Mouse (Mus musculus) forebrain, embryonic 16.5 days (tissue): ENCODE data around the gene Gm20708. TPM values are rescaled to one million over a fixed set of nuclear protein-coding genes. Genes with fewer than 3 reads are reported as not detected.
A peak's percentile ranks its signal among the peaks of the same experiment; 100 is the strongest.

Experiments used
- ATAC-seq: fragments of 200-750 bp; cut with Nextera tagmentation; 2 replicates; pipeline ENCODE4 v1.8.0; 2017; ENCODE audit warnings: mild to moderate bottlenecking, moderate library complexity
- H3K27ac ChIP-seq: fragments of 300-500 bp; sonication (generic); 2 replicates; pipeline ENCODE4 v1.5.1; 2014; ENCODE audit warnings: low read length, control low read depth
- H3K27me3 ChIP-seq: fragments of 300-500 bp; sonication (generic); replicated peaks from 2 replicates; pipeline ENCODE4 v1.6.1; 2014; ENCODE audit warnings: low read length; ENCODE audit not compliant: control insufficient read depth, insufficient read depth
- H3K36me3 ChIP-seq: fragments of 300-500 bp; sonication (generic); 2 replicates; pipeline ENCODE4 v1.6.1; 2014; ENCODE audit not compliant: control insufficient read depth, insufficient read depth
- H3K4me1 ChIP-seq: fragments of 300-500 bp; sonication (generic); replicated peaks from 2 replicates; pipeline ENCODE4 v1.6.1; 2014; ENCODE audit warnings: low read length; ENCODE audit not compliant: control insufficient read depth, insufficient read depth
- H3K4me2 ChIP-seq: fragments of 300-500 bp; sonication (generic); 2 replicates; pipeline ENCODE4 v1.6.1; 2014; ENCODE audit warnings: mild to moderate bottlenecking, low read length, control low read depth
- H3K4me3 ChIP-seq: fragments of 300-500 bp; sonication (generic); replicated peaks from 2 replicates; pipeline ENCODE4 v1.5.1; 2014; ENCODE audit warnings: mild to moderate bottlenecking, low read length, control low read depth
- H3K9ac ChIP-seq: fragments of 300-500 bp; sonication (generic); replicated peaks from 2 replicates; pipeline ENCODE4 v1.6.1; 2014; ENCODE audit warnings: low read depth, low read length, control low read depth
- H3K9me3 ChIP-seq: fragments of 300-500 bp; sonication (generic); 2 replicates; pipeline ENCODE4 v1.6.1; 2016; ENCODE audit warnings: low read length; ENCODE audit not compliant: control insufficient read depth
- WGBS: fragments of 180-500 bp; shearing (Covaris S2); extraction: QIAGEN DNeasy Blood & Tissue Kit; methylation state at CpG from one replicate; pipeline ENCODE4 v1.1.7; 2014; 5-methylcytosine and 5-hydroxymethylcytosine counted together
- polyA plus RNA-seq: library from polyadenylated mRNA; unstranded; fragments of >200 nt; fragmentation: Nextera tagmentation; extraction: Ambion mirVana; gene quantifications from 2 replicates; pipeline ENCODE4 v1.2.1, GENCODE M21; 2015

Gene Gm20708
- polyA plus RNA-seq, 1 experiment from 2014 or later = 0.90 TPM

DNA sequence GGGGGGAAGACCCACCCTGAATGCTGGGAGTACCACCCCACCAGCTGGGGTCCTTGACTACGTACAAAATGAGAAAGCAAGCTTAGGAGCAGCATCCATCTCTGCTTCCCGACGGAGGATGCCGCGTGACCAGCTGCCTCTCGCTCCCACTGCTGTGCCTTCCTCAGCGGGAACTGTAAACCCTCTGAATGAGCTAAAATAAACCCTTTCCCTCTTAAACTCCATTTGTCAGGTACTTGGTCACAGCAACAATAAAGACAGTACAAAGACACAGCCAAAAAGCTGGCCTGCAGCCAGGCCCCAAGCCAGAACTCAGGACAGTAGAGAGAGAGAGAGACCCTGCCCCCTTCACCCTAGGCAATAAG is 39.8 kb upstream of the Gm20708 start:
- ATAC-seq = no peak
- Histone ChIP-seq H3K9ac (no peak overlapping the region), H3K4me1 (peaks cover 6% of the 10 kb centered on the region), H3K4me2 (no peak overlapping the region), H3K27me3 (no peaks in the 10 kb centered on the region), H3K27ac (no peak overlapping the region), H3K9me3 (no peaks in the 10 kb centered on the region), H3K36me3 (peaks cover 4% of the 10 kb centered on the region), H3K4me3 (no peak overlapping the region)
- 48% methylated on average over 7 of the region's 7 CpGs for WGBS

GRCm38 (mm10) chr11:117770407-117770806 is 39.1 kb upstream of the Gm20708 start:
- Histone ChIP-seq H3K4me1 (peaks cover 6% of the 10 kb centered on the region), H3K4me3 (no peak overlapping the region), H3K4me2 (no peak overlapping the region), H3K9ac (no peak overlapping the region), H3K36me3 (no peaks in the 10 kb centered on the region; the same call in 1 of the 2 replicates), H3K9me3 (no peaks in the 10 kb centered on the region), H3K27me3 (no peaks in the 10 kb centered on the region), H3K27ac (no peak overlapping the region)
- ATAC-seq = no peak
- 85% methylated on average over 9 of the region's 10 CpGs for WGBS

DNA sequence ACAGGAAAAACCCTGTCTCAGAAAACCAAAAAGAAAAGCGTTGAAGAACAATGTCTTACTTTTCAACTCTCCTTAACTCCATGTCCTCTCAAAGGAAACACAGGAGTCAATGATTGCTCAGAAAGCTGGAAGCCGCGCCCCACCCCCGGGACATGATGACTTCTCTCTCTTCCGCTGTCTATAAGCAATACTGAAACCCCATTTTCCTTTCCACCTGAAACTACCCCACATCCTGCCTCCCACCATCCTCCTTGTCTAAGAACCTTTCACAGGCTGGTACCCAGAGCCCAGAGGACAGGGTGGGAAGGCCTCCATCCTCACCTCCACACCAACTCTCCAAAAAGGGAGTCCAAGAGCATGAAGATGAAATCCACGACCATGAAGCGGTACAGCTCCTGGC is 37.1 kb upstream of the Gm20708 start:
- H3K27ac ChIP-seq = no peak overlapping the region
- H3K4me2 ChIP-seq = no peak overlapping the region
- no peak overlapping the region for H3K4me3 ChIP-seq
- no peaks in the 10 kb centered on the region for H3K9me3 ChIP-seq
- H3K27me3 ChIP-seq = no peaks in the 10 kb centered on the region
- H3K9ac ChIP-seq = no peak overlapping the region
- peaks cover 6% of the 10 kb centered on the region for H3K4me1 ChIP-seq
- WGBS = 93% methylated on average over 7 of the region's 7 CpGs
- H3K36me3 ChIP-seq = no peaks in the 10 kb centered on the region; the same call in 1 of the 2 replicates
- ATAC-seq = no peak

GRCm38 (mm10) chr11:117774925-117775324 is 34.5 kb upstream of the Gm20708 start:
- 90% methylated on average over 10 of the region's 10 CpGs for WGBS
- no peak for ATAC-seq
- Histone ChIP-seq H3K9ac (no peak overlapping the region), H3K27me3 (peaks cover 5% of the 10 kb centered on the region), H3K4me1 (peaks cover 7% of the 10 kb centered on the region), H3K27ac (no peak overlapping the region), H3K9me3 (no peaks in the 10 kb centered on the region), H3K4me3 (no peak overlapping the region), H3K36me3 (no peaks in the 10 kb centered on the region), H3K4me2 (no peak overlapping the region)

- Histone ChIP-seq H3K9ac (no peak overlapping the region), H3K36me3 (no peaks in the 10 kb centered on the region), H3K27ac (no peak overlapping the region), H3K4me2 (no peak overlapping the region), H3K27me3 (peaks cover 12% of the 10 kb centered on the region), H3K9me3 (no peaks in the 10 kb centered on the region), H3K4me1 (peaks cover 13% of the 10 kb centered on the region), H3K4me3 (no peak overlapping the region)
- ATAC-seq = no peak
- 93% methylated on average over 13 of the region's 13 CpGs for WGBS
Observed at GRCm38 (mm10) chr11:117775540-117775939, 33.9 kb upstream of the Gm20708 start.

- no peak overlapping the region for H3K27ac ChIP-seq
- no peak overlapping the region for H3K9ac ChIP-seq
- 88% methylated on average over 14 of the region's 14 CpGs for WGBS
- no peak overlapping the region for H3K4me2 ChIP-seq
- peaks cover 14% of the 10 kb centered on the region for H3K27me3 ChIP-seq
- no peaks in the 10 kb centered on the region for H3K9me3 ChIP-seq
- H3K4me1 ChIP-seq = peaks cover 16% of the 10 kb centered on the region
- H3K4me3 ChIP-seq = no peak overlapping the region
- no peak for ATAC-seq
- H3K36me3 ChIP-seq = no peaks in the 10 kb centered on the region
Observed at GRCm38 (mm10) chr11:117776085-117776792, 33.2 kb upstream of the Gm20708 start.

DNA sequence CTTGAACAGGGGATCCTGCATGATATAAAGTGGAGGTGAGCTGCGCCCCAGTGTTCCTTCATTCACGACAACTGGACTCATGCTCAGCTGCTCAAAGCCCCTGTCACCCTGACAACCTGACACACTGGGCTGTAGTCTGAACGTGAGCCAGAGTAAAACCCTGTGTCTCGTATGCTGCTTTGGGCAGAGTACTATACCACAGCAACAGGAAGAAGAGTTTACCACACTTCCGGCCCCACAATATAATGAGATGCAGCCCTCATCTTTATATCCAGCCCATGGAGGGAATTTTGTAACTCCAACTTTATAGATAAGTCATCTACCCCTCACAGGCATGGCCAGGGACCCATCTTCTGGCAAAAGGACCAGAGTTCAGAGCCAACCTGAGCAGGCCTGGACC is 32.4 kb upstream of the Gm20708 start:
- no peaks in the 10 kb centered on the region for H3K9me3 ChIP-seq
- H3K27ac ChIP-seq = no peak overlapping the region
- no peak overlapping the region for H3K4me3 ChIP-seq
- peaks cover 22% of the 10 kb centered on the region for H3K27me3 ChIP-seq
- ATAC-seq = no peak
- no peaks in the 10 kb centered on the region for H3K36me3 ChIP-seq
- peaks cover 16% of the 10 kb centered on the region for H3K4me1 ChIP-seq
- no peak overlapping the region for H3K9ac ChIP-seq
- 80% methylated on average over 5 of the region's 5 CpGs for WGBS
- H3K4me2 ChIP-seq = no peak overlapping the region

GRCm38 (mm10) chr11:117778031-117778430 is 31.4 kb upstream of the Gm20708 start:
- 93% methylated on average over 11 of the region's 11 CpGs for WGBS
- Histone ChIP-seq H3K4me3 (no peak overlapping the region), H3K27ac (no peak overlapping the region), H3K36me3 (no peaks in the 10 kb centered on the region), H3K9ac (no peak overlapping the region), H3K9me3 (no peaks in the 10 kb centered on the region), H3K4me2 (no peak overlapping the region), H3K4me1 (peaks cover 20% of the 10 kb centered on the region), H3K27me3 (peaks cover 29% of the 10 kb centered on the region)
- no peak for ATAC-seq

DNA sequence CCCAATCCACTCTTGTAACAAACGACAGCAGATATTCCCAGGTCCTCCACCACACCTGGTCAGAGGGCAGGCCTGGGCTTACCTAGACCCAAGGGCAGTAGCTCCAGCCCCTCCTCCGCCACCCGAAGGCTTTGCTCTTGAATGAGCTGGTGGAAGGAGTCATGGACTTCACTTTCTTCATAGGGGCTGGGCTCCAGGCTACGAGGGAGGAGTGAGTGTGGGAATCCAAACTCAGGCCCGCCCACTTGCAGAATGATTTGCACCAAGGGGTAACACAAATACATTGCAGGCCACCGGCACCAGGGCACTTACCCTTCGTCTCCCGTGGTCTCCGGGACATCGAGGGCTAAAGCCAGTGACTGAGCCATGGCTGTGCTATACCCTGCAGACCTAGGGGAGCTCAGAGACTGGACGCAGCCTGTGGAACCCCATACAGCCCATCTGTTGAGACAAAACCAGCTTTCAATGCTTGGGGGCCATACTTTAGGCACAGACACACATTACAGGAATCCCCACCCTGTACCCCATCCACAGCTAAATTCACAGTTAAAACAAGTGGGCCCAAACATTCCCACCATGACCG is 30.5 kb upstream of the Gm20708 start:
- no peak overlapping the region for H3K27ac ChIP-seq
- H3K27me3 ChIP-seq = peaks cover 29% of the 10 kb centered on the region
- no peaks in the 10 kb centered on the region for H3K9me3 ChIP-seq
- no peaks in the 10 kb centered on the region for H3K36me3 ChIP-seq
- H3K4me3 ChIP-seq = no peak overlapping the region
- H3K4me2 ChIP-seq = no peak overlapping the region
- WGBS = 73% methylated on average over 12 of the region's 12 CpGs
- peaks cover 26% of the 10 kb centered on the region for H3K4me1 ChIP-seq
- no peak for ATAC-seq
- H3K9ac ChIP-seq = peak overlapping the region; percentile 40; the same call in 1 of the 2 replicates
